Mouse (Mus musculus) forebrain, embryonic 14.5 days (tissue): ENCODE data around the gene Trim27. TPM values are rescaled to one million over a fixed set of nuclear protein-coding genes. Genes with fewer than 3 reads are reported as not detected.

Experiments
- ATAC-seq: fragments of 200-750 bp; cut with Nextera tagmentation; 2 replicates; pipeline ENCODE4 v1.8.0; 2017; ENCODE audit warnings: mild to moderate bottlenecking, moderate library complexity
- DNase-seq: peaks from one replicate; pipeline ENCODE4 v3.0.0-alpha.2; 2015; ENCODE audit warnings: low spot score
- H3K27ac ChIP-seq: fragments of 300-500 bp; sonication (generic); 2 replicates; pipeline ENCODE4 v1.5.1; 2014; ENCODE audit warnings: low read depth, mild to moderate bottlenecking, control low read depth, low read length, moderate library complexity
- H3K27me3 ChIP-seq: fragments of 300-500 bp; sonication (generic); replicated peaks from 2 replicates; pipeline ENCODE4 v1.6.1; 2014; ENCODE audit warnings: low read length, control low read depth, mixed read lengths; ENCODE audit not compliant: control insufficient read depth, insufficient read depth
- H3K36me3 ChIP-seq: fragments of 300-500 bp; sonication (generic); 2 replicates; pipeline ENCODE4 v1.6.1; 2014; ENCODE audit warnings: low read length, control low read depth; ENCODE audit not compliant: control insufficient read depth, insufficient read depth
- H3K4me1 ChIP-seq: fragments of 300-500 bp; sonication (generic); 2 replicates; pipeline ENCODE4 v1.6.1; 2014; ENCODE audit warnings: antibody characterized with exemption, low read length, control low read depth; ENCODE audit not compliant: control insufficient read depth, insufficient read depth
- H3K4me2 ChIP-seq: fragments of 300-500 bp; sonication (generic); 2 replicates; pipeline ENCODE4 v1.6.1; 2014; ENCODE audit warnings: mild to moderate bottlenecking, control low read depth, low read length
- H3K4me3 ChIP-seq: fragments of 300-500 bp; sonication (generic); 2 replicates; pipeline ENCODE4 v1.5.1; 2014; ENCODE audit warnings: low read depth, low read length, control low read depth
- H3K9ac ChIP-seq: fragments of 300-500 bp; sonication (generic); 2 replicates; pipeline ENCODE4 v1.6.1; 2014; ENCODE audit warnings: mild to moderate bottlenecking, low read length, control low read depth, moderate library complexity
- H3K9me3 ChIP-seq: fragments of 300-500 bp; sonication (generic); replicated peaks from 2 replicates; pipeline ENCODE4 v1.6.1; 2016; ENCODE audit warnings: low read length, control low read depth, mixed read lengths; ENCODE audit not compliant: control insufficient read depth
- WGBS: fragments of 180-500 bp; shearing (Covaris S2); extraction: QIAGEN DNeasy Blood & Tissue Kit; methylation state at CpG from one replicate; pipeline ENCODE4 v1.1.7; 2014; 5-methylcytosine and 5-hydroxymethylcytosine counted together
- polyA plus RNA-seq: library from polyadenylated mRNA; unstranded; fragments of >200 nt; fragmentation: Nextera tagmentation; extraction: Ambion mirVana; gene quantifications from 2 replicates; pipeline ENCODE4 v1.2.1, GENCODE M21; 2014

Gene Trim27
- polyA plus RNA-seq, 1 experiment from 2014 or later: 82.3 TPM

DNA sequence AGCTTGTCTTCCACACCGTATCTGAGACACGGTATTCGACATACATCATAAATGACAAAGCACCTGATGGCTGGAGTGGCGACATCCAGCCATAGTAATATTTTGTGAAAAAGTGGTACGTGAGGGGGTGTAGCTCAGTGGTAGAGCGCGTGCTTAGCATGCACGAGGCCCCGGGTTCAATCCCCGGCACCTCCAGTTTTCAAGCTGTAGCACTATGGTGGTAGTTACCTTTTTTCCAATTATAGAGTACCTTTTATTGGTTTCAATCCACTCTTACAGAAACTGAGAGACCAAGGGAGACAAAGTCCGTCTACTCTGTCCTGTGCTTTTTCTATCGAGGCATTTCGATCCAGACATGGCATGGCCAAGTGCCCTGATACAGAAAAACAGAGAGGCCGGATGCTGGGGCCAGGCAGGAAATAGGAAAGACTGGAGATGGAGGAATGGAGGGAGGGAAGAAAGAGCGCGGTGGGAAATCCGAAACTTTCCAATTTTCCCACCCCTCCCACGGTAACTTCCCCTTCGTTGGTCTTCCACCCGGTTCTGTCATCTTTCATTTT lies 43.3 kb downstream of the Trim27 start:
- under 1% methylated on average over 20 of the region's 20 CpGs for WGBS
- ATAC-seq (peak; percentile 95), DNase-seq (peak; percentile 92)
- no peaks in the 10 kb centered on the region; the same call in none of the 2 replicates for H3K4me1 ChIP-seq
- peak overlapping the region; percentile 54 for H3K4me3 ChIP-seq
- no peaks in the 10 kb centered on the region for H3K9me3 ChIP-seq
- peak overlapping the region; percentile 60 for H3K4me2 ChIP-seq
- H3K9ac ChIP-seq: peak overlapping the region; percentile 79
- H3K27ac ChIP-seq: peak overlapping the region; percentile 89
- no peaks in the 10 kb centered on the region for H3K36me3 ChIP-seq
- 0 out of 2 replicates have a peak, but pooled peaks cover 4% of the 10 kb centered on the region for H3K27me3 ChIP-seq

DNA sequence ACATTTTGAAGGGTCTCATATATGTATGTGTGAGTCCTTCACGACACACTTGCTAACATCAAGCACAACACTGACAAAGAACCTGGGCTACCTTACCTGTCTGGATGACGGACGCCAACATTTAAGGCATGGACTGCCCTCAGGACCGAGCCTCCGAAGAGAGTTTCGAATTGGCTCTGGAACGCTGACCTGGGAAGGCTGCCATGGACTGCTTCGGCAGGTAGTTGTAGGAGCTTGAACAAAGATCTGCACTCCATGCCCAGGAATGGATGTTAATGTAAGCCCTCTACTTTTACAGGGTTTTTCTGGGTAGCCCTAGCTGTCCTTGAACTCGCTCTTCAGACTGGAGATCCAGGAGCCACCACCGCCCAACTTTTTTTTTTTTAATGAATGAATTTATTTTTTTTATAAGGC lies 44.0 kb downstream of the Trim27 start:
- H3K27me3 ChIP-seq: 0 out of 2 replicates have a peak, but pooled peaks cover 4% of the 10 kb centered on the region
- H3K9ac ChIP-seq: peak overlapping the region; percentile 79
- no peak for ATAC-seq

DNA sequence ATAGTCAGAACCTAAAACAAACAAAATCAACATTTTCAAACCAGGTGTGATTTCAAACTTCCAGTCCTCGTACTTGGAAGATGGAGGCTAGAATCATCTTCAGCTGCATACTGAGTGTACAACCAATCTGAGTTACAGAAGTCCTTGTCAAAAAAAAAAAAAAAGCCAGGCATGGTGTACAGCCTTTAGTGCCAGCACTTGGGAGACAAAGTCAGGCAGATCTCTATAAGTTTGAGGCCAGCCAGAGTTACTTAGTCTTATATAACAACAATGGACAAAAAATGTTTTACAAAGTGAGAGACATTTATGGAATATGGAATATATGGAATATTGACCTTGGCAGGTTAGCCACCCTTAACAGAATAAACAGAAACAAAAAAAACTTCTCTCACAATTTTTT lies 45.1 kb downstream of the Trim27 start:
- Histone ChIP-seq H3K9ac (no peak overlapping the region), H3K27ac (no peak overlapping the region), H3K36me3 (no peaks in the 10 kb centered on the region), H3K4me1 (no peaks in the 10 kb centered on the region; the same call in none of the 2 replicates), H3K4me2 (no peak overlapping the region), H3K4me3 (no peak overlapping the region), H3K27me3 (0 out of 2 replicates have a peak, but pooled peaks cover 3% of the 10 kb centered on the region), H3K9me3 (no peaks in the 10 kb centered on the region)
- WGBS: 89% methylated on average over 1 of the region's 1 CpGs
- DNase-seq (no peak), ATAC-seq (no peak)

More for the DNA sequence above, 44.0 kb downstream of the Trim27 start:
- peak overlapping the region; percentile 54 for H3K4me3 ChIP-seq
- H3K36me3 ChIP-seq: no peaks in the 10 kb centered on the region
- peak overlapping the region; percentile 60 for H3K4me2 ChIP-seq
- no peaks in the 10 kb centered on the region; the same call in none of the 2 replicates for H3K4me1 ChIP-seq
- H3K9me3 ChIP-seq: no peaks in the 10 kb centered on the region
- WGBS: 2% methylated on average over 10 of the region's 10 CpGs
- DNase-seq: peak; percentile 25
- H3K27ac ChIP-seq: no peak overlapping the region

DNA sequence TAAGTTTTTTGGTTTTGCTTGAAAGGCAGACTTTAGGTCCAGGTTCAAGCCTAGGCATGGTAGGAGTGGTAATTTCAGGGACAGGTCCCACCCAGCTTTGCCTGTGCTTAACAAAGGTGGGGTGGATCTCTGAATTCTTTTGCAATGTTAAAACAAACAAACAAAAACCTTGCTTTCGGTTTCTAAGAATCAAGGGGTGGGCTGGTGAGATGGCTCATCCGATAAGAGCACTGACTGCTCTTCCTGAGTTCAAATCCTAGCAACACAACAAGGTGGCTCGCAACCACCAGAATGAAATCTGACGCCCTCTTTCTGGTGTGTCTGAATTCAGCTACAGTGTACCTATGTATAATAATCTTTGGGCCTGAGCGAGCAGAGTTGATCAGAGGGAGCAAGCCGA lies 46.0 kb downstream of the Trim27 start:
- ATAC-seq (no peak), DNase-seq (no peak)
- Histone ChIP-seq H3K4me3 (no peak overlapping the region), H3K36me3 (no peaks in the 10 kb centered on the region), H3K27me3 (no peaks in the 10 kb centered on the region), H3K9me3 (no peaks in the 10 kb centered on the region), H3K27ac (no peak overlapping the region), H3K4me1 (no peaks in the 10 kb centered on the region; the same call in none of the 2 replicates), H3K9ac (no peak overlapping the region), H3K4me2 (no peak overlapping the region)
- 74% methylated on average over 6 of the region's 6 CpGs for WGBS

DNA sequence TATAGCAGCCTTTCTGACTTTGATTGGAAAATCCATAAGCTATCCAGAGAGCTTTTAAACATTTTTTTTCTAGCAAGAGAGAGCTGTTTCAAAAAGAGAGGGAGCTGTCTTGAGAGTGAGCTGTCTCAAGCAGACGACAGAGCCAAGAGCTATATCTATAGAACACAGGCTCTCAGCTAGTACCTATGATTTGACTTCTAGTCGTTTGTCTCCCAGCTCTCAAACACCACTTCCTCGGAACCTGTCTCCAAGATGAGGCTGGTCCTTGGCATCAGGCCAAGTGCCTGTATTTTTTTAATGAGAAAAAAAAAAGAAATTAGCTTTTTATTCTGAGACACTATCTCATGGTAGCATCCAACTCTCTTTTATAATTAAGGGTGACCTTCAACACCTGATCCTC lies 46.8 kb downstream of the Trim27 start:
- ATAC-seq: no peak
- no peaks in the 10 kb centered on the region; the same call in none of the 2 replicates for H3K4me1 ChIP-seq
- H3K36me3 ChIP-seq: no peaks in the 10 kb centered on the region
- H3K4me3 ChIP-seq: no peak overlapping the region
- no peak overlapping the region for H3K9ac ChIP-seq
- no peak for DNase-seq
- no peaks in the 10 kb centered on the region for H3K9me3 ChIP-seq
- H3K27ac ChIP-seq: no peak overlapping the region
- WGBS: 43% methylated on average over 3 of the region's 3 CpGs
- H3K27me3 ChIP-seq: no peaks in the 10 kb centered on the region
- H3K4me2 ChIP-seq: no peak overlapping the region

DNA sequence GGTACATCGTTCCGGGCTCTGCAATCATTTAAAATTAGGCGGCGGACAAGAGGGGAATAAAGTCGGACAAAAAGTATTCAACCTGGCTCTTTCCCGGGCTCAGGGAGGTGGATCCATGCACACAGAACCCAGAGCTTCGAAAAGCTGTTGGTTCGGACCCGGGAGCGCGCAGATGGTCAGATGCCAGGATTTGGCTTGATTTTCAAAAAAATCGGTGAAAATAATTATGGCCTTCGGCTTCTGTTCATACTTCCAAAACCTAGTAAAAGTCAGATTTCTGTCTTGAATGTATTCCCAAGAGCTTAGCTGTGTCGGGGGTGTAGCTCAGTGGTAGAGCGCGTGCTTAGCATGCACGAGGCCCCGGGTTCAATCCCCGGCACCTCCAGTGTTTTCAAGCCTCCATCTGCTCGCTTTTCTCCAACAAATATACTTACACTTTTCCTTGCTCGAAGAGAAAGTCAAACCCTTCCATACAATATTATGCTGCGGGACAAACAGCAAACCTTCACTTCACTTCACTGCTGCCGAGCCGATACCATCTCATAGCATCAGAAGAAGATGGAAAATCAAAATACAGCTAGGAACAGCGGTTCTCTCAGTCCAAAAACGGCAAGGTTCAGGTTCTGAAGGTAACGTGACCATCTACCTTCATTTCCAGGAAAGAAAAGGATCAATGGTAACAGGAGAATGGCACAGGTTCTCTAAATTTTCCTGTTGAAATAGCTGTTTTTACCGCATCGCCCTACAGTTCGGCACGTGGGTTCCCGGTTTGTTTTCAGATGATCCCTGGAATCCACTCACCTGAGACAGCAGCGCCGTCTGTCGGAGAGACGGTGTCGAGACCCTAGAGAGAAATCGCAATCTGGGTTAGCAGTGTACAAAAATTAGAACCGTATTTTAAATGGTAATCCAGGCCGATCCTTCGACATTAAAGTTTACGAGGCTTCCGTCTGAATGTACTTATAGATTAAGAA lies 54.8 kb downstream of the Trim27 start:
- peak; percentile 92 for DNase-seq
- Histone ChIP-seq H3K4me3 (peak overlapping the region; percentile 40), H3K36me3 (no peaks in the 10 kb centered on the region), H3K4me1 (peaks cover 3% of the 10 kb centered on the region; the same call in 1 of the 2 replicates), H3K4me2 (peak overlapping the region; percentile 56), H3K27me3 (no peaks in the 10 kb centered on the region), H3K9me3 (no peaks in the 10 kb centered on the region), H3K9ac (peak overlapping the region; percentile 43; the same call in 1 of the 2 replicates), H3K27ac (0 out of 2 replicates have a peak overlapping the region, but pooled peaks have one; percentile 10)
- WGBS: under 1% methylated on average over 43 of the region's 43 CpGs
- ATAC-seq: peak; percentile 97

DNA sequence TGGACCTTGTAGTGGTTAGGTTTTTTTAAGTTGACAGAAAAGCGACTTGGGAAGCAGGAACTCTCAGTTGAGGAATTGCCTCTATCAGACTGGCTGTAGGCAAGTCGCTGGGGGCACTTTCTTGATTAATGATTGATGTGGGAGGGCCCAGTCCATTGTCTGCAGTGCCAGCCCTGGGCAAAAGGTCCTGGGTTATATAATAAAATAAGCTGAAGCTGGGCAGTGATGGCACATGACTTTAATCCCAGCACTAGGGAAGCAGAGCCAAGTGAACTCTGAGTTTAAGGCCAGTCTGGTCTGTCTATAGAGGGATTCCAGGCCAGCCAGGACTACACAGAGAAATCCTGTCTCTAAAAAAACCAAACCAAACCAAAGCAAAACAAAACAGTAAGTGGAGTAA lies 57.5 kb downstream of the Trim27 start:
- DNase-seq (no peak), ATAC-seq (no peak)

DNA sequence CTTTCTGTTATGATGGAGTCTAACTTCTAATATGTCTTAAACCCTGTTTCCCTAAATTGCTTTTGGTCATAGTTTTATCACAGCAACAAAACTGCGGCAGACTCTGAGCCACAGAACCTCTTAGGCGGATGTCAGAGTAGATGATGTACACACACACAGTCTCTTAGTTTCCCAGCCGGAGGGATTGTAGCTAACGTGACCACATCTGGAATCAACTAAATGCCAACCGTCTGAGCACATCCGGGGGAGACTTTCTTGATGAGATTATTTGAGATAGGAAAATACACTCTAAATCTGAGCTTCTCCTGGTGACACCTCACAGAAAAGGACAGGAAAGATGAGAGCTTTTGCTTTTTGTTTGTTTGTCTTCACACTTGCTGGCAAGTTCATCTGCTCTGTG lies 57.9 kb downstream of the Trim27 start:
- H3K4me2 ChIP-seq: no peak overlapping the region
- no peak for ATAC-seq
- H3K4me1 ChIP-seq: peaks cover 3% of the 10 kb centered on the region; the same call in 1 of the 2 replicates
- H3K4me3 ChIP-seq: no peak overlapping the region
- no peak overlapping the region for H3K9ac ChIP-seq
- H3K36me3 ChIP-seq: no peaks in the 10 kb centered on the region
- WGBS: 85% methylated on average over 6 of the region's 6 CpGs
- no peak overlapping the region for H3K27ac ChIP-seq
- no peaks in the 10 kb centered on the region for H3K27me3 ChIP-seq
- no peak for DNase-seq
- H3K9me3 ChIP-seq: no peaks in the 10 kb centered on the region

More for the DNA sequence above, 57.5 kb downstream of the Trim27 start:
- H3K27ac ChIP-seq: no peak overlapping the region
- H3K4me3 ChIP-seq: no peak overlapping the region
- 74% methylated on average over 2 of the region's 2 CpGs for WGBS
- no peaks in the 10 kb centered on the region for H3K9me3 ChIP-seq
- no peaks in the 10 kb centered on the region for H3K27me3 ChIP-seq
- H3K36me3 ChIP-seq: no peaks in the 10 kb centered on the region
- no peak overlapping the region for H3K9ac ChIP-seq
- H3K4me2 ChIP-seq: no peak overlapping the region
- peaks cover 3% of the 10 kb centered on the region; the same call in 1 of the 2 replicates for H3K4me1 ChIP-seq
